Mouse (Mus musculus) kidney, adult 2 months (tissue): ENCODE measurements at regions not wholly inside any gene's neighbourhood (a gene's known extent, or its start where the extent isn't known, plus 50 kb on each side); places are given as distances from the start of the nearest gene placed in this dataset.

ENCODE experiments used
- CTCF ChIP-seq: fragments of 200-500 bp; conservative IDR thresholded peaks from 2 replicates; pipeline ENCODE4 v1.5.1; 2011; ENCODE audit warnings: low read depth, mild to moderate bottlenecking, control low read depth, low read length, moderate library complexity, mixed read lengths; ENCODE audit not compliant: insufficient read depth, insufficient read length
- POLR2A ChIP-seq: fragments of 200-500 bp; IDR thresholded peaks from one replicate; pipeline ENCODE4 v1.6.1; 2011; ENCODE audit warnings: low read depth, low read length, control low read depth

DNA sequence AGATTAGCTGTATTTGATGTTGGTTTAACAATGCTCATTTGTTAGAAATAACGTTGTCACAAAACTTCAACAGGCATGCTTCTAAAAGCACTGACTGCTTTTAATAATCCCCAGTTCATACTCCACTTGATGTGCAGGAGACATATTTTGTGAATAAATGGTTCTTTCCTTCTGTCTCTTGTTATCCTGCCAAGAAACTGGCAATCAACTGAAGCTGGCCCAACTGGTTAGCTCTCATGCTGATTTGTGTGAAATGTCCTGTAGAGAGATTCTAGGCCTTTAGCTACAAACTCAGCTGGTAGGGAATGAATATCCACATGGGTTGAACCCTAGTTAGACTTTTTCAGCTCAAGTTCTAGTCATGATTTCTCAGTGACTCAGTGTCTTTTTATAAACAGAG, 647.8 kb upstream of the Cntnap5b start:
- no peak for TF ChIP-seq POLR2A
- no peak for TF ChIP-seq CTCF
